Comparison of ENCODE assay signal across 30 mouse cellular contexts in the genomic region with DNA sequence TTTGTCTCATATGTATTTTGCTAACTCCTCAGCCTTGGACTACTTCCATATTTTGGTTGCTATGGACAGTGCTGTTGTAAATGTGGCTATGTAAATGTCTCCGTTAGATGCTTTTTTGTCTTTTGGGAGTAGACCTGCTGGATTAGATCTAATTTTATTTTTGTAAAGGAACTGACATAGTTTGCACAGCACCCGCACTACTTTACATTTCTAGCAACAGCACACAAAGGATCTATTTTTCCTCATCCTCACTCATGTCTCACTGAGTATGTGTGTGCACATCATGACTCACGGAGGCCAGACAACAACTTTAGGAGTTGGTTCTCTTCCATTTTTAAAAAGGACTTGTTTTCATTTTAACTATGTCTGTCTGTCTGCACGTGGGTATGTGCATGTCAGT. TPM values are rescaled to one million over a fixed set of nuclear protein-coding genes. Genes with fewer than 3 reads are reported as not detected.
DNase-seq lines count a peak whose midpoint lies in the region; ATAC-seq and TF ChIP-seq lines count a peak whose summit lies in the region.
"Had no signal": no experiment of that assay in that cellular context is flagged by ENCODE, and none has a peak within 500 bp of the region (broad histone marks: within the 10 kb centered on the region; RNA-seq: fewer than 3 reads in every experiment).

No protein-coding gene starts in this region.

- WGBS in kidney, embryonic 15.5 days = 84% methylated on average over 4 of the region's 4 CpGs

- H3K4me3 ChIP-seq in layer of hippocampus, adult 2 months = no peak overlapping the region
- H3K4me3 ChIP-seq in kidney, embryonic 15.5 days (replicated peaks) = no peak overlapping the region
- H3K4me3 ChIP-seq: forebrain, embryonic 12.5 days; gastrocnemius, adult 2 months; hindbrain, embryonic 13.5 days; liver, embryonic 12.5 days had no signal

- peak overlapping the region; percentile 43; the same call in 1 of the 2 replicates for H3K27ac ChIP-seq in layer of hippocampus, adult 2 months
- H3K27ac ChIP-seq in kidney, embryonic 15.5 days = no peak overlapping the region
- H3K27ac ChIP-seq: forebrain, embryonic 12.5 days; gastrocnemius, adult 2 months; hindbrain, embryonic 13.5 days; liver, embryonic 12.5 days had no signal

- H3K4me2 ChIP-seq in kidney, embryonic 15.5 days = no peak overlapping the region
- H3K4me2 ChIP-seq: forebrain, embryonic 12.5 days; heart, embryonic 11.5 days; hindbrain, embryonic 13.5 days; liver, embryonic 12.5 days; midbrain, embryonic 11.5 days had no signal

- TF ChIP-seq CTCF in layer of hippocampus, adult 2 months (conservative IDR thresholded peaks at IDR 0.05) = no peak

- no peaks in the 10 kb centered on the region for H3K27me3 ChIP-seq in kidney, embryonic 15.5 days
- H3K27me3 ChIP-seq: forebrain, embryonic 12.5 days; hindbrain, embryonic 13.5 days; liver, embryonic 12.5 days had no signal

- H3K4me1 ChIP-seq in kidney, embryonic 15.5 days = peaks cover 18% of the 10 kb centered on the region
- H3K4me1 ChIP-seq: forebrain, embryonic 12.5 days had no signal

- H3K36me3 ChIP-seq in kidney, embryonic 15.5 days = peaks cover 83% of the 10 kb centered on the region

- H3K9ac ChIP-seq in kidney, embryonic 15.5 days = no peak overlapping the region
- H3K9ac ChIP-seq: forebrain, embryonic 12.5 days; forebrain, postnatal 0 days; hindbrain, embryonic 13.5 days; liver, embryonic 12.5 days; liver, postnatal 0 days had no signal

- no peak for DNase-seq in layer of hippocampus, adult 2 months (ENCODE audit: low spot score in 2 of 2)
- no peak for DNase-seq in layer of hippocampus, postnatal 36 days
- DNase-seq in NIH3T3 (ENCODE audit: low read depth) = peak; percentile 61
- peak; percentile 20 to 36 for DNase-seq in left cerebral cortex, adult 18-20 months (ENCODE audit: low spot score in 2 of 2)
- peak; percentile 17 to 24 for DNase-seq in left cerebral cortex, postnatal 36 days (ENCODE audit: low spot score in 2 of 2)
- DNase-seq in ovary, postnatal 36 days (ENCODE audit: low spot score) = no peak
- DNase-seq: adrenal gland, postnatal 25 days; cerebellum, adult 2 months; cerebellum, postnatal 25 days; forebrain, postnatal 0 days; gastrocnemius, adult 2 months; gastrocnemius, postnatal 36 days; heart, adult 18-20 months; heart, postnatal 4 days; kidney, adult 8-10 months; kidney, postnatal 10 days; layer of hippocampus, adult 9-11 months; liver, postnatal 0 days; lung, postnatal 36 days had no signal

- intact Hi-C loops in left cerebral cortex, postnatal 36 days (cut with DNase I) = loop anchor here (2.0 to 5.0 kb wide), 2 partner anchors 45 to 67 kb away; a partner anchor contains a TSS

- no peaks in the 10 kb centered on the region for H3K9me3 ChIP-seq in kidney, embryonic 15.5 days (replicated peaks)
- H3K9me3 ChIP-seq: forebrain, embryonic 12.5 days; hindbrain, embryonic 13.5 days; liver, embryonic 12.5 days had no signal

- ATAC-seq in kidney, embryonic 15.5 days (replicated peaks; ENCODE audit: low FRiP score) = no peak
- ATAC-seq: CD4-positive, CD25-positive, alpha-beta regulatory T cell, adult 4 months; forebrain, postnatal 0 days; intestine, embryonic 16.5 days; liver, embryonic 12.5 days; liver, postnatal 0 days; midbrain, embryonic 16.5 days had no signal

RNA-seq across cellular contexts. Expression of a gene that starts 45.7 kb away (rescaled TPM):
- 100 to 1,000 TPM; 226 to 243 TPM for total RNA-seq in layer of hippocampus, adult 2 months (2021)
- 100 to 1,000 TPM; 231 to 245 TPM for total RNA-seq in layer of hippocampus, postnatal 36 days (2021)
- 100 to 1,000 TPM; 198 to 218 TPM for total RNA-seq in left cerebral cortex, adult 18-20 months (2021)
- 100 to 1,000 TPM; 199 to 214 TPM for total RNA-seq in left cerebral cortex, postnatal 36 days (2021)
- polyA plus RNA-seq in kidney, embryonic 15.5 days (2015; fragmentation: Nextera tagmentation; extraction: Ambion mirVana) = 77.9 and 87.8 TPM in 2 replicates

RNA-seq across cellular contexts. Expression of a gene that starts 47.4 kb away (rescaled TPM):
- not detected for total RNA-seq in layer of hippocampus, adult 2 months (2021)
- total RNA-seq in layer of hippocampus, postnatal 36 days (2021) = not detected
- not detected for total RNA-seq in left cerebral cortex, adult 18-20 months (2021)
- not detected for total RNA-seq in left cerebral cortex, postnatal 36 days (2021)
- 0.23 TPM in 2 replicates for polyA plus RNA-seq in kidney, embryonic 15.5 days (2015; fragmentation: Nextera tagmentation; extraction: Ambion mirVana)
- total RNA-seq: adrenal gland, adult 18-20 months; adrenal gland, postnatal 25 days; forebrain, postnatal 0 days; gastrocnemius, adult 2 months; gastrocnemius, postnatal 36 days; heart, adult 18-20 months; heart, postnatal 4 days; left cerebral cortex, postnatal 10 days had no signal

Comparison
In these comparisons a context has a peak if more than half of its experiments do, and no peak if none do; other contexts are left out.
1. DNase-seq: peak in NIH3T3 (single experiment), left cerebral cortex, adult 18-20 months (2 of 2) and left cerebral cortex, postnatal 36 days (2 of 2); none in layer of hippocampus, adult 2 months (0 of 2), layer of hippocampus, postnatal 36 days (0 of 2) and ovary, postnatal 36 days (single experiment).